Mouse (Mus musculus) cerebellum, postnatal 25 days (tissue): ENCODE results near the gene Osbpl3.

Experiments used
- DNase-seq, 2 experiments: peaks; one replicate each; pipeline ENCODE4 v3.0.0; 2021; ENCODE audit warnings: mixed read lengths in 2 of 2

Osbpl3 gene

GRCm38 (mm10) chr6:50263670-50264069 lies 192.3 kb downstream of the Osbpl3 start, which contains the start of gene Gsdme:
Gsdme (minus strand) TSS chr6:50263862.
- no peak for DNase-seq

DNA sequence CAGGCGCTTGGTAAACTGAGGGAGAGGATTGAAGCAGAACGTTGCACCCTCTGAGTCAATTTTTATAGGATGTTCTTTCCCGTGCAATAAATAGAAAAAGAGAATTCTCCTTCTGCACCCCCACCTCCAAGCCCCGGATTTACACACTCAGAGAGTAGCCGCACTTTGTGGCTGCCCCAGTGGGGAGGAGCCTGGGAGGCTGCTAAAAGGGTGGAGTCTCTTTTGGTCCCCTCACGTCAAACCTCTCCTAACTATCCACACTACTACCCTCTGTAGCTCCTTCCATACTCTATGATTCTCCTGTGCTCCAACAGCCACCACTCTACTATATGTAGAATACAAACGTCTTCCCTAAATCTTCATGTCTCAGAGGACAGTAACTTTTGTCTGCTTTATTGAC lies 193.7 kb downstream of the Osbpl3 start:
- DNase-seq, result no peak

GRCm38 (mm10) chr6:50261922-50262261 lies 194.1 kb downstream of the Osbpl3 start:
- DNase-seq, result no peak

GRCm38 (mm10) chr6:50261201-50261921 lies 194.6 kb downstream of the Osbpl3 start:
- DNase-seq, result peak; percentile 90 to 94

- peak in 1 of 2 experiments; percentile 11 for DNase-seq
Measured at GRCm38 (mm10) chr6:50255356-50255755, 200.6 kb downstream of the Osbpl3 start.

- DNase-seq, result peak in 1 of 2 experiments; percentile 44
Measured at GRCm38 (mm10) chr6:50254723-50255184, 201.2 kb downstream of the Osbpl3 start.

GRCm38 (mm10) chr6:50252690-50253089 lies 203.3 kb downstream of the Osbpl3 start:
- no peak for DNase-seq

- no peak for DNase-seq
Measured at GRCm38 (mm10) chr6:50247791-50248190, 208.2 kb downstream of the Osbpl3 start.

- DNase-seq, result no peak
Measured at GRCm38 (mm10) chr6:50247356-50247755, 208.6 kb downstream of the Osbpl3 start.

DNA sequence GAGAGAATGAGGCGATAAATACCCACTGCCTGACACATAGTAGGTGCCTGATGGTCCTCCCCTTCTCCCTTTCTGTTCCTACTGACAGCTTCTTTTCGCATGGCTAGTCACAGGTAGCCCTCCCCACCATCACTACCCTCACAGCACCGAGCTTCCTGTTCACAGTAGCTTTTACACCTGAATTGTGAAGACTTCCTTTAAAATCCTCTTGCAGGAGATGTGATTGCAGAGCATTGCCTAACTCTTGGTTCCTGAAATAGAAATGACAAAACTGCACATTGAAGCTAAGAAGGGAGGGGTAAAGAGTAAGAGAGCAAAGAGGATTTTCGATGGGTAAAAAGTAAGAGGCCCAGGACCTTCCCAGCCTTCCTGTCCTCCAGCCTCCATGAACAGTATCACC lies 211.0 kb downstream of the Osbpl3 start:
- no peak for DNase-seq

GRCm38 (mm10) chr6:50244126-50244525 lies 211.9 kb downstream of the Osbpl3 start:
- no peak for DNase-seq
